Mouse (Mus musculus): ENCODE results near the gene Gm37240. TPM values are rescaled to one million over a fixed set of nuclear protein-coding genes. Genes with fewer than 3 reads are reported as not detected.

Gm37240 gene
- polyA plus RNA-seq, 1 experiment from 2014 or later, result 7.2 TPM

DNA sequence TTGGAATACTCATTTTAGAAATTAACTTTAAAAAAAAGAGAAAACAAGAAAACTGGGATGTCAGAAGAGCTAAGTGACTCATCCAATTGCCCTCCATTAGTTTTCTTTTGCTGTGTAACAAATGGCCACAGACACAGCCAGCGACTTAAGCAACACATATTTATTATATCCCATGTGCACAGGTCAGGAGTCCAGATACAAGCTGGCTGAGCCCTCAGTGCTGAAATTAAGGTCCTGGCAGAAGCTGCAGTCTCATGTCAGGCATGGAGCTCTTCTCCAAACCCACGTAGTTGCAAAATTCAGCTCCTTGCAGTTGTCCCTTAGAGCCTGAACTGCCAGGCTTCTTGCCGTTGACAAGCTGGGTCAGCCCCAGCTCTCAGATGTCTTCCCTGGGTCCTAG is 504.0 kb downstream of the Gm37240 start:
- Histone ChIP-seq H3K27ac (replicated peaks) (no peak overlapping the region), H3K4me3 (no peak overlapping the region), H3K36me3 (no peaks in the 10 kb centered on the region), H3K4me2 (no peak overlapping the region), H3K27me3 (replicated peaks) (no peaks in the 10 kb centered on the region), H3K9me3 (no peaks in the 10 kb centered on the region), H3K4me1 (peaks cover 19% of the 10 kb centered on the region), H3K9ac (no peak overlapping the region)
- ATAC-seq (ENCODE audit: extremely low read depth, insufficient number of reproducible peaks, low FRiP score, low TSS enrichment), result no peak
- WGBS, result 82% methylated on average over 3 of the region's 3 CpGs

- Histone ChIP-seq H3K27ac (replicated peaks) (peak overlapping the region; percentile 50), H3K4me1 (peaks cover 22% of the 10 kb centered on the region), H3K9ac (peak overlapping the region; percentile 47), H3K9me3 (peaks cover 6% of the 10 kb centered on the region; the same call in 1 of the 2 replicates), H3K27me3 (replicated peaks) (no peaks in the 10 kb centered on the region), H3K4me2 (peak overlapping the region; percentile 50), H3K36me3 (no peaks in the 10 kb centered on the region), H3K4me3 (no peak overlapping the region)
- WGBS, result 47% methylated on average over 16 of the region's 16 CpGs
- ATAC-seq (ENCODE audit: extremely low read depth, insufficient number of reproducible peaks, low FRiP score, low TSS enrichment), result no peak; the same call in 1 of the 2 replicates
These were observed 508.5 kb downstream of the Gm37240 start for GRCm38 (mm10) chr3:85378703-85379395.

- peaks cover 6% of the 10 kb centered on the region; the same call in 1 of the 2 replicates for H3K9me3 ChIP-seq
- 26% methylated on average over 13 of the region's 13 CpGs for WGBS
- peak; percentile 40; the same call in 1 of the 2 replicates for ATAC-seq (ENCODE audit: extremely low read depth, insufficient number of reproducible peaks, low FRiP score, low TSS enrichment)
- no peak overlapping the region for H3K4me3 ChIP-seq
- H3K4me2 ChIP-seq, result peak overlapping the region; percentile 50
- H3K27ac ChIP-seq (replicated peaks), result peak overlapping the region; percentile 50
- peak overlapping the region; percentile 47 for H3K9ac ChIP-seq
- H3K4me1 ChIP-seq, result peaks cover 27% of the 10 kb centered on the region
- H3K27me3 ChIP-seq (replicated peaks), result no peaks in the 10 kb centered on the region
- H3K36me3 ChIP-seq, result no peaks in the 10 kb centered on the region
These were observed 509.2 kb downstream of the Gm37240 start for GRCm38 (mm10) chr3:85377946-85378702.

GRCm38 (mm10) chr3:85377505-85377904 is 509.8 kb downstream of the Gm37240 start:
- Histone ChIP-seq H3K4me3 (no peak overlapping the region), H3K9ac (no peak overlapping the region), H3K27me3 (replicated peaks) (no peaks in the 10 kb centered on the region), H3K4me2 (no peak overlapping the region), H3K27ac (replicated peaks) (peak overlapping the region; percentile 50; the same call in 1 of the 2 replicates), H3K4me1 (peaks cover 33% of the 10 kb centered on the region), H3K9me3 (peaks cover 6% of the 10 kb centered on the region; the same call in 1 of the 2 replicates), H3K36me3 (no peaks in the 10 kb centered on the region)
- ATAC-seq (ENCODE audit: extremely low read depth, insufficient number of reproducible peaks, low FRiP score, low TSS enrichment), result no peak
- 82% methylated on average over 3 of the region's 3 CpGs for WGBS

GRCm38 (mm10) chr3:85376541-85376940 is 510.8 kb downstream of the Gm37240 start:
- Histone ChIP-seq H3K27ac (replicated peaks) (no peak overlapping the region), H3K9me3 (peaks cover 6% of the 10 kb centered on the region; the same call in 1 of the 2 replicates), H3K4me1 (peaks cover 42% of the 10 kb centered on the region), H3K9ac (no peak overlapping the region), H3K4me3 (no peak overlapping the region), H3K27me3 (replicated peaks) (no peaks in the 10 kb centered on the region), H3K36me3 (no peaks in the 10 kb centered on the region), H3K4me2 (no peak overlapping the region)
- WGBS, result 76% methylated on average over 2 of the region's 2 CpGs
- no peak for ATAC-seq (ENCODE audit: extremely low read depth, insufficient number of reproducible peaks, low FRiP score, low TSS enrichment)

DNA sequence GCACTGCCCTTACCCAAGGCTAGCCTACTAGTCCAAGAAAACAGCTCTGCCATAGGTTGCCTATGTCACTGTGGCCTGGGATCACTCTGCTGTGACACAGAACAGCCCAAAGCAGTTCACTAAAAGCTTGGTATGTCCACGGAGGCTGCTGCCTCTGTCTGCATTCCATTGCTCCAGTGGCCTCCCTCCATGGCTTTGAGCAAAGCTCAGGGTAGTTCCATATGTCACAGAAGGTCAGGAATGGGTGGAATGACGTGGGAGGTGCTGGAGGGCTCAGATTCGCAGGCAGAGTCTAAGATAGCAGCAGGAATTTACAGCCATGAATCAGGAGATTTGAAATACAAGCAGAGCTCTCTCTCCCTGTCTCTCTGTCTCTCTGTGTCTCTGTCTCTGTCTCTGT is 514.3 kb downstream of the Gm37240 start:
- no peak overlapping the region for H3K4me3 ChIP-seq
- H3K9ac ChIP-seq, result no peak overlapping the region
- 4% methylated on average over 3 of the region's 3 CpGs for WGBS
- H3K27ac ChIP-seq (replicated peaks), result peak overlapping the region; percentile 79
- H3K27me3 ChIP-seq (replicated peaks), result no peaks in the 10 kb centered on the region
- H3K36me3 ChIP-seq, result no peaks in the 10 kb centered on the region
- peaks cover 6% of the 10 kb centered on the region; the same call in 1 of the 2 replicates for H3K9me3 ChIP-seq
- peaks cover 59% of the 10 kb centered on the region for H3K4me1 ChIP-seq
- no peak overlapping the region for H3K4me2 ChIP-seq
- ATAC-seq (ENCODE audit: extremely low read depth, insufficient number of reproducible peaks, low FRiP score, low TSS enrichment), result peak; percentile 59

- no peak overlapping the region for H3K4me3 ChIP-seq
- H3K36me3 ChIP-seq, result no peaks in the 10 kb centered on the region
- H3K9me3 ChIP-seq, result 0 out of 2 replicates have a peak, but pooled peaks cover under 1% of the 10 kb centered on the region
- no peak for ATAC-seq (ENCODE audit: extremely low read depth, insufficient number of reproducible peaks, low FRiP score, low TSS enrichment)
- no peak overlapping the region for H3K4me2 ChIP-seq
- no peaks in the 10 kb centered on the region for H3K27me3 ChIP-seq (replicated peaks)
- peak overlapping the region; percentile 67 for H3K27ac ChIP-seq (replicated peaks)
- H3K9ac ChIP-seq, result no peak overlapping the region
- 82% methylated on average over 10 of the region's 10 CpGs for WGBS
- peaks cover 63% of the 10 kb centered on the region for H3K4me1 ChIP-seq
These were observed 517.5 kb downstream of the Gm37240 start for GRCm38 (mm10) chr3:85369847-85370246.

DNA sequence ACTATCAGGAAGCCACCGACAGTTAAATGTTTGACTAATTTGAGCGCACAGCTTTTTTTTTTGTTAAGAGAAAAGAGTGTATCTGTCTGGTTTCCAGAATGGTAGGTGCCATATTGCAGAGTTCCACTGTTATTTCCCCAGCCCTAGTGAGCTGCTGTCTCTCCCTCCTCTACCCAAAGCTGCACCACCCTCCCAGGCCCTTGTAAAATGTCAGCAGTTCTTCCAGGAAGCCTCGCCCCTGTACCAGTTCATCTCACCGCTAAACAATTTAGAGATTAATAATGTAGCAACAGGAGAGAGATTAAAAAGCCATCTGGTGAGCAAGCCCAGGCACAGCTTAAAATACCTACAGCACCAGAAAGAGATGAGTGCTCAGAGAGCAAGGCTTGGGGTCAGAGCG is 518.2 kb downstream of the Gm37240 start:
- no peak for ATAC-seq (ENCODE audit: extremely low read depth, insufficient number of reproducible peaks, low FRiP score, low TSS enrichment)
- no peaks in the 10 kb centered on the region for H3K27me3 ChIP-seq (replicated peaks)
- H3K27ac ChIP-seq (replicated peaks), result peak overlapping the region; percentile 67
- peaks cover 69% of the 10 kb centered on the region for H3K4me1 ChIP-seq
- no peak overlapping the region for H3K9ac ChIP-seq
- H3K4me3 ChIP-seq, result no peak overlapping the region
- H3K4me2 ChIP-seq, result peak overlapping the region; percentile 25; the same call in 1 of the 2 replicates
- 37% methylated on average over 5 of the region's 5 CpGs for WGBS
- no peaks in the 10 kb centered on the region for H3K9me3 ChIP-seq
- H3K36me3 ChIP-seq, result no peaks in the 10 kb centered on the region

DNA sequence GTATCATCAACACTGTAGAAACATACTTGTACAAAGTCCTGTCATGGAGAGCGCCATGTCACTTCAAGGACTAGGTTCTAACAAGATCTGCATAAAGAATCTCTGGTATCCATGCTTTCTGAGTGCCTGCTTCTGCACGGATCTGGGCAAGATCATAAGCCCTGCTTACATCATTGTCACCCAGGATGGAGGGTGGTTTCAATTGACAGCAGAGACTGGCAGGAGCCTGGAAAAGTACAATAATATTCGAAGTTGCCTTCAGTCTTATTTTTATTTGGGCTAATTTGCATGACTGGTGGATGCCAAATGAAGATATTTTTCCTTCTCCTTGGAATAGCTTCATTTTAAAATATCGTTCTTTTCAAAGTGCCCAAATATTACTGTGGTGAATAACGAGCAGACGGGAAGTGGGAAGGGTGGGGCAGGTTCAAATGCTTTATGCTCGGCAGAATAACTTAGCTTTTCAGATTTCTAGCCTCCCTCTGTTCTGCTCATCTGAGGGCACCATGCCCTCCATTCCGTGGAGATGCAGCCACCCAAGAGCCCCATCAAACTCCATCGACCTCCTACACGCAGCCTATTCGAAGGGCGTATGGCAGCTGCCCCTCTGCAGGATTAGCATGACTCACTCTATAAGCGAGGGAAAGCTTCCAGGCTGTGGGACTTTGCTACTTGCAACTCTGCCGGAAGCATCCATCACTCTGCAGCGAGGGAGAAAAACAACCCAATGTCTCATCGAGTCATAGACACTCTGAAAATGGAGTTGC is 518.8 kb downstream of the Gm37240 start:
- no peak for ATAC-seq (ENCODE audit: extremely low read depth, insufficient number of reproducible peaks, low FRiP score, low TSS enrichment)
- H3K4me2 ChIP-seq, result peak overlapping the region; percentile 25; the same call in 1 of the 2 replicates
- H3K4me3 ChIP-seq, result no peak overlapping the region
- no peak overlapping the region for H3K9ac ChIP-seq
- no peaks in the 10 kb centered on the region for H3K36me3 ChIP-seq
- H3K9me3 ChIP-seq, result no peaks in the 10 kb centered on the region
- peaks cover 70% of the 10 kb centered on the region for H3K4me1 ChIP-seq
- WGBS, result 65% methylated on average over 16 of the region's 16 CpGs
- H3K27me3 ChIP-seq (replicated peaks), result no peaks in the 10 kb centered on the region
- H3K27ac ChIP-seq (replicated peaks), result peak overlapping the region; percentile 67

- no peak overlapping the region for H3K4me3 ChIP-seq
- no peak for ATAC-seq (ENCODE audit: extremely low read depth, insufficient number of reproducible peaks, low FRiP score, low TSS enrichment)
- H3K4me2 ChIP-seq, result no peak overlapping the region
- WGBS, result 55% methylated on average over 5 of the region's 5 CpGs
- H3K9ac ChIP-seq, result no peak overlapping the region
- H3K9me3 ChIP-seq, result no peaks in the 10 kb centered on the region
- H3K27me3 ChIP-seq (replicated peaks), result no peaks in the 10 kb centered on the region
- peaks cover 53% of the 10 kb centered on the region for H3K4me1 ChIP-seq
- no peak overlapping the region for H3K27ac ChIP-seq (replicated peaks)
- no peaks in the 10 kb centered on the region for H3K36me3 ChIP-seq
These were observed 522.6 kb downstream of the Gm37240 start for GRCm38 (mm10) chr3:85364591-85365343.
